ENCODE assay signal across 9 mouse cellular contexts in genomic region chr13:35177305-35177704, GRCm38 (mm10).
"Had no signal": no experiment of that assay in that cellular context is flagged by ENCODE, and none has a peak within 500 bp of the region (broad histone marks: within the 10 kb centered on the region; RNA-seq: fewer than 3 reads in every experiment).

No protein-coding gene starts in this region.

- DNase-seq: kidney, adult 2 months; kidney, postnatal 14 days; lung, embryonic 14.5 days; lung, postnatal 10 days; lung, postnatal 4 days; thymus, adult 18-20 months; thymus, postnatal 25 days had no signal

- ATAC-seq: liver, embryonic 12.5 days; midbrain, embryonic 15.5 days had no signal
